Mouse (Mus musculus): ENCODE measurements around the gene Uap1. TPM values are rescaled to one million over a fixed set of nuclear protein-coding genes. Genes with fewer than 3 reads are reported as not detected.

Uap1 gene
- polyA plus RNA-seq, 1 experiment from 2014 or later: 60.6 TPM

DNA sequence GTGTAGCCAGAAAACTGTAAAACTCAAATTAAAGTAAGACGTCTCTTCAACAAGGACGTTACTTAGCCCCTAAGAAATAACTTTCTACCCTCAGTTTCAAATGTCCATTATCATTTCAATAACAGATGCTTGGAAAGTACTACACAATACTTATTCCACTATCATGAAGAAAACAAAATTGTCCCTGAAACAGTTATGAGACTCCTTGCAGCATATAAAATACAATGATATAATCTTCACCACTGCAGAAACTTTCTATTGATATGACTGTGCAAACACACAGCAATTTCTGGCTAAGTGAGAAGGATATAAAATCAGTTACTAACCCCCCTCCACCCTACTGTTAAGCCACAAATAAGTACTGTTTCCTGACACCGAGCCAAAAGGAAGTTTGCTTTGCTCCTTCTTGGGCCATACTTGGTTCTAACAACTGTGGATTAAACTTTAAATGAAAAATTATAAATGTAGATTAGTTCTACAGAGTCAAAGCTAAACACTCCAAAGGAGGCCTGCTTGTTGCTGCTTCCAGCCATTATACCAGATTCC is 11.3 kb downstream of the Uap1 start:
- 91% methylated on average over 3 of the region's 3 CpGs for WGBS
- Histone ChIP-seq H3K4me1 (no peaks in the 10 kb centered on the region), H3K27me3 (no peaks in the 10 kb centered on the region), H3K9me3 (no peaks in the 10 kb centered on the region), H3K4me2 (replicated peaks) (no peak overlapping the region), H3K36me3 (peaks cover 13% of the 10 kb centered on the region), H3K9ac (replicated peaks) (no peak overlapping the region), H3K27ac (replicated peaks) (no peak overlapping the region), H3K4me3 (no peak overlapping the region)
- no peak for ATAC-seq (ENCODE audit: low FRiP score, low read depth)

DNA sequence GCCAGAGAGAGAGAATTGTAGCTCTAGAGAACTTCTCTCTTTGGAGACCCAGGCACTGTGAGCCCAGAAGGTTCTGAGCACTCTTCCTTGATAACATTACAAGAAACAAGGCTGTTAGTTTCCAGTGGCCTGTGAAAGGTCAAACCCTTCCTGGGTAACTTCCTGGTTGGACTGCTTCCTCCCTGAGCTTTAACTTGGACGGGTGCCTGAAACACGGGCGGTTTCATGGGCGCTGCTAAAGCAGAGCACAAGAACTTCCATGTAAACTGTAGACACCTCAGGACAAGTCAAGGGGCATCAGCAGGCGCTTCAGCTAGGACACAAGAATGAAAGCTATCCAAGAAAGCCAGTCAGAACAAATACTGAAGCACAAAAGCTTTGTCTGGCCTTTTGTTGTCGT is 12.9 kb downstream of the Uap1 start:
- Histone ChIP-seq H3K4me2 (replicated peaks) (no peak overlapping the region), H3K9ac (replicated peaks) (no peak overlapping the region), H3K36me3 (peaks cover 19% of the 10 kb centered on the region), H3K4me1 (no peaks in the 10 kb centered on the region), H3K9me3 (no peaks in the 10 kb centered on the region), H3K4me3 (no peak overlapping the region), H3K27me3 (no peaks in the 10 kb centered on the region), H3K27ac (replicated peaks) (no peak overlapping the region)
- ATAC-seq (ENCODE audit: low FRiP score, low read depth): no peak
- 87% methylated on average over 6 of the region's 6 CpGs for WGBS

DNA sequence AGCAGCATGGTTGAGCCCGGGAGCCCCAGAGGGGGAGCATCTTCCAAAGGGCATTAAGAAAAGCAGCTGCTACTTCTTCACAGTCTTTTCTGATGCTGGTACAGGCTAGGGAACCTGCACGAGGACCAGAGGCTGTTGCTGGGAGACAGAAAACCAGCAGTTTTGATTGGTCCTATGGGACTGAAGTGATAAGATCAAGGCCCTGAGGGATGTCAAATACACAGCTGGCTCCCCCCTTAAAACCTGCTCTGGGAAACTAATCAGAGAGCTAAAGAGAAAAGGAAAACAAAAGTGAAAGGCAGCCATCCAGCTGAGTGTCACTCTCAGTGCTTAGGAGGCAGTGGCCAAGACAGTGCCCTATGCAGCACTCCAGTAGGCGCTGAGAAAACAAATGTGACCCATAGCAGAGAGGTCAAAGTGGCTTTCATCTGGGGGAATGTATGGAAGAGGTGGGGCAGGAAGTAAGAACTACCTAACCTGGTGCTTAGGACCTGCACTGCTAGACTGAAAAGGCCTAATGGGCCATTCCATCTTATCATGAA is 14.3 kb downstream of the Uap1 start:
- Histone ChIP-seq H3K36me3 (peaks cover 15% of the 10 kb centered on the region; the same call in 1 of the 2 replicates), H3K27me3 (no peaks in the 10 kb centered on the region), H3K4me2 (replicated peaks) (no peak overlapping the region), H3K4me3 (no peak overlapping the region), H3K9me3 (no peaks in the 10 kb centered on the region), H3K4me1 (no peaks in the 10 kb centered on the region), H3K27ac (replicated peaks) (no peak overlapping the region), H3K9ac (replicated peaks) (no peak overlapping the region)
- ATAC-seq (ENCODE audit: low FRiP score, low read depth): no peak
- WGBS: 59% methylated on average over 3 of the region's 3 CpGs

DNA sequence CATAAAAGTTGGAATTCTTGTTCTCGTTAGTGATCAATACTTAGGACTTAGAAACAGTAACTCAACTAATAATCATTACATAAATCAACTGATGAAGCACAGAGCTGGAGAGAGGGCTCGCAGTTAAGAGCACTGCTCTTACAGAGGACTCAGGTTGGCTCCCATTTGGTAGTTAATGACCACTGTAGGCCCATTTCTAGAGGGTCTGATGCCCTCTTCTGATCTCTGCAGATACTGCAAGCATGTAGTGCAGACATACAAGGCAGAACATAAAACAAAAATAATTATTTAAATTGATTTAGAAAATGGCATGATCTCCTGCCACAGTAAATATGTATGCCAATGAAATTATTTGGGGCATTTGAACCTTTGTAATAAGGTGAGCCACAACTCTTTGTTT is 15.1 kb downstream of the Uap1 start:
- ATAC-seq (ENCODE audit: low FRiP score, low read depth): no peak
- Histone ChIP-seq H3K4me3 (no peak overlapping the region), H3K27ac (replicated peaks) (no peak overlapping the region), H3K9me3 (no peaks in the 10 kb centered on the region), H3K4me2 (replicated peaks) (no peak overlapping the region), H3K27me3 (no peaks in the 10 kb centered on the region), H3K9ac (replicated peaks) (no peak overlapping the region), H3K36me3 (peaks cover 17% of the 10 kb centered on the region; the same call in 1 of the 2 replicates), H3K4me1 (no peaks in the 10 kb centered on the region)
- WGBS: 96% methylated on average over 2 of the region's 2 CpGs

- Histone ChIP-seq H3K4me3 (no peak overlapping the region), H3K4me2 (replicated peaks) (no peak overlapping the region), H3K4me1 (no peaks in the 10 kb centered on the region), H3K9ac (replicated peaks) (no peak overlapping the region), H3K27me3 (no peaks in the 10 kb centered on the region), H3K36me3 (peaks cover 13% of the 10 kb centered on the region; the same call in 1 of the 2 replicates), H3K27ac (replicated peaks) (no peak overlapping the region), H3K9me3 (no peaks in the 10 kb centered on the region)
- no peak for ATAC-seq (ENCODE audit: low FRiP score, low read depth)
- WGBS: 93% methylated on average over 5 of the region's 5 CpGs
Measured at GRCm38 (mm10) chr1:170155761-170156160, 19.0 kb downstream of the Uap1 start.

DNA sequence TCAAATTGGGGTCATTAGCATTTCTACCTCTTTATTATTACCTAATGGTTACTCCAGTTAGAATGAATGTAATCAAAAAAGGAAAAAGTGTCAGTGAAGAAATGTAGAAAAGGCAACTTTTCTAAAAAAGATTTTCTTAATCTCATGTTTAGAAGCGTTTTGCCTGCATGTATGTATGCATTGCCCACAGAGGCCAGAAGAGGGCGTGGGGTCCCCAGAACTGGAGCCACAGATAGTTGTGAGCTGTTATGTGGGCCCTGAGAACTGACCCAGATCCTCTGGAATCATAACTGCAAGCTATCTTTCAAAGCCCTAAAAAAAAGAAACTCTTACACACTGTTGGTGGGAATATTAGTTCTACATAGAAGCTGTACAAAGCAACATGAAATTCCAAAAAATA is 19.5 kb downstream of the Uap1 start:
- Histone ChIP-seq H3K27me3 (no peaks in the 10 kb centered on the region), H3K9me3 (no peaks in the 10 kb centered on the region), H3K4me2 (replicated peaks) (no peak overlapping the region), H3K4me1 (no peaks in the 10 kb centered on the region), H3K9ac (replicated peaks) (no peak overlapping the region), H3K27ac (replicated peaks) (no peak overlapping the region), H3K36me3 (peaks cover 13% of the 10 kb centered on the region; the same call in 1 of the 2 replicates), H3K4me3 (no peak overlapping the region)
- 76% methylated on average over 2 of the region's 2 CpGs for WGBS
- no peak for ATAC-seq (ENCODE audit: low FRiP score, low read depth)

DNA sequence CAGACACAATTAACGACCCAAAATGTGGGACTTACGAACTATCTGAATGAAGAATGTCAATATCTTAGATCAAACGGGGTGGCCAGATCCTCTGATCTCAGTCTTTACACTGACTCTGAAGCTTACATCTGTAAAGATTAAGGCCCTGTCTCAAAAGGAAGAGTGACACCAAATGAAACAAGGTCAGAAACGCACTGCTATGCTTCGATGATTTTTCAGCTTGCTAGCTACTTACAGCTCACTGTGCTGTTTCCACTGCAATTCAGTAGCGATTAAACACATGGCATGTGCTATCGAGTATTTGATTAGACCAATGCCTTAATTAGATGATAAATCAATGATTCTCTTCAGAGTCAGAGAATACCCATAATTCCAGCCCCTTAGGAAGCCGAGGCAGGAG is 20.8 kb downstream of the Uap1 start:
- no peak for ATAC-seq (ENCODE audit: low FRiP score, low read depth)
- no peak overlapping the region for H3K4me2 ChIP-seq (replicated peaks)
- H3K36me3 ChIP-seq: peaks cover 17% of the 10 kb centered on the region
- H3K27ac ChIP-seq (replicated peaks): no peak overlapping the region
- WGBS: 48% methylated on average over 8 of the region's 8 CpGs
- no peaks in the 10 kb centered on the region for H3K4me1 ChIP-seq
- no peak overlapping the region for H3K4me3 ChIP-seq
- no peaks in the 10 kb centered on the region for H3K9me3 ChIP-seq
- no peaks in the 10 kb centered on the region for H3K27me3 ChIP-seq
- no peak overlapping the region for H3K9ac ChIP-seq (replicated peaks)

- no peak overlapping the region for H3K4me3 ChIP-seq
- ATAC-seq (ENCODE audit: low FRiP score, low read depth): no peak
- no peaks in the 10 kb centered on the region for H3K4me1 ChIP-seq
- H3K9ac ChIP-seq (replicated peaks): no peak overlapping the region
- no peaks in the 10 kb centered on the region for H3K9me3 ChIP-seq
- 82% methylated on average over 2 of the region's 2 CpGs for WGBS
- H3K27me3 ChIP-seq: no peaks in the 10 kb centered on the region
- no peak overlapping the region for H3K4me2 ChIP-seq (replicated peaks)
- no peak overlapping the region for H3K27ac ChIP-seq (replicated peaks)
- H3K36me3 ChIP-seq: peaks cover 22% of the 10 kb centered on the region
Measured at GRCm38 (mm10) chr1:170152552-170152951, 22.2 kb downstream of the Uap1 start.

DNA sequence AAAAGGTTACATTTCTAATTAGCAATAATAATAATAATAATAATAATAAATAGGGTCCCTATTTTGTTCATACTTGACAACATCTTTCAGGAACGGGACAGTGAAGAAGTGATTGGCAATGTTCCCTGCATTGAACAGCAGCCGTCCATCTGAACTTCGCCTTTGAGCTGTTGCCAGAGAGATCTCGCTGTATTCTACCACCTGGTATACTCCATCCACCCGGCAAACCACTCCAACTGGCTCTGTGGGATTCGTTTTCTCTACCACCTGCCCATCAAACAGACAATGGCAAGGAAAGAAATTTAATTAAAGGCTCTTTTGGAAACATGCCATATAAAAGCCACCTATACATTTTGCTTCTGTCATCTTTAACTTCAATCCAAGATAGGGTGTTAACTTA is 23.9 kb downstream of the Uap1 start:
- Histone ChIP-seq H3K9me3 (no peaks in the 10 kb centered on the region), H3K4me1 (no peaks in the 10 kb centered on the region), H3K4me2 (replicated peaks) (no peak overlapping the region), H3K36me3 (peaks cover 21% of the 10 kb centered on the region), H3K27ac (replicated peaks) (no peak overlapping the region), H3K4me3 (no peak overlapping the region), H3K9ac (replicated peaks) (no peak overlapping the region), H3K27me3 (no peaks in the 10 kb centered on the region)
- WGBS: 89% methylated on average over 6 of the region's 6 CpGs
- ATAC-seq (ENCODE audit: low FRiP score, low read depth): no peak

GRCm38 (mm10) chr1:170149756-170150155 is 25.0 kb downstream of the Uap1 start:
- ATAC-seq (ENCODE audit: low FRiP score, low read depth): no peak
- 86% methylated on average over 4 of the region's 4 CpGs for WGBS

GRCm38 (mm10) chr1:170148536-170148935 is 26.2 kb downstream of the Uap1 start:
- H3K4me3 ChIP-seq: no peak overlapping the region
- H3K4me1 ChIP-seq: no peaks in the 10 kb centered on the region
- H3K9ac ChIP-seq (replicated peaks): no peak overlapping the region
- H3K36me3 ChIP-seq: peaks cover 23% of the 10 kb centered on the region
- ATAC-seq (ENCODE audit: low FRiP score, low read depth): no peak
- no peak overlapping the region for H3K27ac ChIP-seq (replicated peaks)
- WGBS: 89% methylated on average over 6 of the region's 6 CpGs
- no peaks in the 10 kb centered on the region for H3K27me3 ChIP-seq
- H3K4me2 ChIP-seq (replicated peaks): no peak overlapping the region
- H3K9me3 ChIP-seq: no peaks in the 10 kb centered on the region

More at GRCm38 (mm10) chr1:170149756-170150155, 25.0 kb downstream of the Uap1 start:
- H3K36me3 ChIP-seq: peaks cover 18% of the 10 kb centered on the region
- H3K9me3 ChIP-seq: no peaks in the 10 kb centered on the region
- H3K27ac ChIP-seq (replicated peaks): no peak overlapping the region
- no peak overlapping the region for H3K4me2 ChIP-seq (replicated peaks)
- H3K9ac ChIP-seq (replicated peaks): no peak overlapping the region
- no peak overlapping the region for H3K4me3 ChIP-seq
- H3K4me1 ChIP-seq: no peaks in the 10 kb centered on the region
- no peaks in the 10 kb centered on the region for H3K27me3 ChIP-seq

DNA sequence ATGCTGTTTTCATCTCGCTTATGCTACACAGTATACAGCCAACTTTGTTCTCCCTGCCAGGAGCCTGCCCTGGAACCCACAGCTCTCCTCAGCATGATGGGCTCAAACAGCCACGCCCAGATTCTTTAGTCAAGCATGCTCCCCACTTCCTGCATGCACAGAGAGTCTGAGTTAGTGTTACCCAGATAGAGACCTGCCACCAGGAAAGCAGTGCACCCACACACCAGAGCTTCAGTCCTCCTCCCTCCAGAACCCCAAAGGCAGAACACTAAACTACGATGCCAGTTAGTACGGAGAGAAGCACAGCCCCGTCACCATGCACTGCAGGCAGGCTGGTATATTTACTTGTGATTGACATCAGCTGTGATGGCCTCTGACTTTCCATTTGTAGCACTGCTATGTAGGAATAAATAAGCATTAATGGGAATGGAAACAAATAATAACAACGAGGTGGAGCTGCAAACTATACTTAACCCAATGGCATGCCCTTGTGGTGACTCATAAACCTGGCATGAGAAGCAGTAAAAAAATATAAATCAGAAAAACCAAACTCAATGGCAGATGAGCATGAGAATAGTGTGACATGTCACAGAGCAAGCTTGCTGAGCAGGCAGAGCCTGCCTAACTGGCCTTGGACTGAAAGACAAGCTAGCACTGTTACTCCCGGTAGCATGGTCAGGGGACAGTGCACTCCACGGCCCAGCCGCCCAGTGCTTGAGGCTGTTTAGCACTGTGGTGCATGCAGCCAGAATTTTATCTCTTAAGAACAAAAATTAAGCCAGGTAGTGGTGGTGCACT is 26.9 kb downstream of the Uap1 start:
- H3K36me3 ChIP-seq: peaks cover 27% of the 10 kb centered on the region
- 91% methylated on average over 9 of the region's 9 CpGs for WGBS
- no peak overlapping the region for H3K4me3 ChIP-seq
- no peak overlapping the region for H3K9ac ChIP-seq (replicated peaks)
- no peaks in the 10 kb centered on the region for H3K4me1 ChIP-seq
- no peaks in the 10 kb centered on the region for H3K27me3 ChIP-seq
- no peak for ATAC-seq (ENCODE audit: low FRiP score, low read depth)
- no peak overlapping the region for H3K27ac ChIP-seq (replicated peaks)
- H3K9me3 ChIP-seq: no peaks in the 10 kb centered on the region
- no peak overlapping the region for H3K4me2 ChIP-seq (replicated peaks)
